Mouse (Mus musculus) adrenal gland, postnatal 10 days (tissue): Measurements from ENCODE around the gene Trip11. TPM values are rescaled to one million over a fixed set of nuclear protein-coding genes. Genes with fewer than 3 reads are reported as not detected.

ENCODE experiments used
- DNase-seq: peaks from one replicate; pipeline ENCODE4 v3.0.0; 2021; ENCODE audit warnings: mixed read lengths
- total RNA-seq, 2 experiments: library from RNA; stranded (reverse); gene quantifications; 2 replicates each; pipeline ENCODE4 v1.2.3; 2021

The Trip11 gene
- total RNA-seq, 2 experiments from 2014 or later = 28.2 to 31.3 TPM

- no peak for DNase-seq
Measured at GRCm38 (mm10) chr12:101821596-101821995, 91.5 kb downstream of the Trip11 start.

- DNase-seq = no peak
Measured at GRCm38 (mm10) chr12:101819570-101819969, 93.5 kb downstream of the Trip11 start.

- DNase-seq = peak; percentile 68
Measured at GRCm38 (mm10) chr12:101818608-101819370, 94.3 kb downstream of the Trip11 start, which contains the start of gene Fbln5. Gene Fbln5, minus strand, starts transcription at chr12:101819055.

GRCm38 (mm10) chr12:101818246-101818607, 94.8 kb downstream of the Trip11 start:
- DNase-seq = no peak

- DNase-seq = no peak
Measured at GRCm38 (mm10) chr12:101816810-101817209, 96.3 kb downstream of the Trip11 start.

DNA sequence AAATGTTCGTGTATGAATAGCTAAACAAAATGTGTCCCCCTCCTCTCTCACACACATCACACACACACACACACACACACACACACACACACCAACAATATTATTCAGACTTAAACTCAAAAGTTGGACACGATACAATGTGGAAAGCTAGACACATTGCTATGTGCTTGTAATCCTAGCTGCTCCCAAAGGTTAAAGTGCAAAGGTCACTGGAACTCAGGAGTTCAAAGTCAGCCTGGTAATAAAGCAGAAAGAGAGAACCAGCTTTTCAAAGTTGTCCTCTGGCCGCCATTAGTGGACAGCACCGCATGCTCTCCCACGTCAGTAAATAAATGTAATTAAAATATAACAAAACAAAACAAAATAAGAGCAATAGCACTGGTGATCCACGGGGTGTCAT, 97.3 kb downstream of the Trip11 start:
- DNase-seq = no peak

GRCm38 (mm10) chr12:101814423-101814822, 98.6 kb downstream of the Trip11 start:
- DNase-seq = no peak

GRCm38 (mm10) chr12:101811181-101811580, 101.9 kb downstream of the Trip11 start:
- peak; percentile 30 for DNase-seq

DNA sequence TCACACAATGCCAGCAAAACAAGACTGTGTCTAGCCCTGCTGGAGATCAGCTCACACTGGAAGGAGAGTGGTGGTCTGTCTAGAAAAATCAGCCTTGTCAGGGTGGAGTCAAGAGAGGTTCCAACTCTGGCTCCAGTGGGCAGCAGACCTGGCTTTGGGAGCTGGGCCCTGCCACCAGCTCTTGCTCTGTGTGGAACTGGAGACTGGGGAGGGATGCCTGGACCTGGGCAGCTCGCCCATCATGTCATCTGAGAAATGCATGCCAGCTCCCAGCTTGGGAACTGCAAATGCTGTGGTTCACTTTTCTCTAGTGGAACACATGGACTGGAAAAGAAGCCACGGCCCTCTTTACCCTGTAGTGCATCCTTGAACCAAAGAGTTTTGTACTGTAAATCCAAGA, 102.6 kb downstream of the Trip11 start:
- peak; percentile 54 for DNase-seq

DNA sequence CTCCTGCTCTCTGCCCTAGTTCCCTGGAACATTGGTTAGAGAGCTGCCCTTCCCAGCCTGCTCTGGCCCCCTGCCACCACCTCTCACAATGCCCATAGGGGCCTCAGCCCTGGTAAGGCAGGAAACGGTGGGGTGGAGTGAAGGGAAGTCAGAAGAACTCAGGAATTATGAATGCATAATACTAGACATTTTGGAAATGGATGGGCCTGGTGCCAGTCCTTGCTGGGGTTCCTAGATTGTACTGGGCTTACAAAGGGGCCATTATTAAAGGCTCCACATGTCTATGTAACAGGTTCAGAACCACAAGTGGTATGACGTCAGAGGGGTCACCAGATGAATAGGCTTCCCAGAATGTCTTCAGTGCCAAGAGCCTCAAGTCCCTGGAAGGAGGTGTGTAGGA, 105.7 kb downstream of the Trip11 start:
- peak; percentile 80 for DNase-seq

- no peak for DNase-seq
Measured at GRCm38 (mm10) chr12:101802445-101802844, 110.6 kb downstream of the Trip11 start.

- no peak for DNase-seq
Measured at GRCm38 (mm10) chr12:101801744-101802143, 111.3 kb downstream of the Trip11 start.

DNA sequence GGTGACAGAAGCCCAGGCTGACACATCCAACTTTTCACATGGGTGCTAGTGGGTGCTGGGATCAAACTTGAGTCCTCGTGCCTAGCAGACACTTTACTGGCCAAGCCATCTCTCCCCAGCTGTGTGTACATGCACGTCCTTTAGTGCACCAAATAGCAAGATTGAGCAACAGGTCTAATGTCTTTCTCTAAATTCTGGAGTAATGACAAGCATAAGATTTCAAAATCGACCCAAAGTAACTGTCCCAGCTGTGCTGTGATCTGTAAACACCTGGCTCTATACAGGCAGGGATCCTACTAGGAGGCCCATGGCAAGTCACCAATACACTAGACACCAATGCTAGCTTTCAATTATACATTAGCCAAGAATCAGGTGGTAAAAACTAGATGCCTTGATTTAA, 112.0 kb downstream of the Trip11 start:
- no peak for DNase-seq

- no peak for DNase-seq
Measured at GRCm38 (mm10) chr12:101798189-101798922, 114.7 kb downstream of the Trip11 start.

- DNase-seq = peak; percentile 54
Measured at GRCm38 (mm10) chr12:101794458-101794857, 118.6 kb downstream of the Trip11 start.

DNA sequence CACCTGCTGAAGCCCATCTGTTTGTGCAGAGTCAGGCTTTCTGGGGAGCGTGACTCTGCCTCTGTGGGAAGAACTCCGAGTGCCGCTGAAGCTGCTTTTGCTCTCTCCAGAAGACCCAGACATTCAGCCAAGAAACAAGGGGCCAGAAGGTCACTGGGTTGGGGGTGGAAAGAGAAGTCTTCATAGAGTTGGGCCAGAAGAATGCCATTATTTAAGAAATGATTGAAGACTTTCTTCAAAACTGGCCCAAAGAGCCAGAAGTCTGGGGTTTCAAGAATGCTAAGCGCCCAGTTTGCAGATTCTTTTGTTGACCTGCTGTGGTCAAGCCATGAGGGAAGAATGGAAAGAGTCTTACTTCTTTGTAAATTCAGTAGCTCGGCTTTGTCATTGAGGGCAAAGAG, 119.8 kb downstream of the Trip11 start:
- peak; percentile 19 for DNase-seq

- DNase-seq = no peak
Measured at GRCm38 (mm10) chr12:101792684-101793083, 120.4 kb downstream of the Trip11 start.

GRCm38 (mm10) chr12:101789767-101790166, 123.3 kb downstream of the Trip11 start:
- no peak for DNase-seq

- DNase-seq = no peak
Measured at GRCm38 (mm10) chr12:101789250-101789649, 123.8 kb downstream of the Trip11 start.
